Mouse (Mus musculus): ENCODE measurements around the gene Eya2. TPM values are rescaled to one million over a fixed set of nuclear protein-coding genes. Genes with fewer than 3 reads are reported as not detected.

Eya2 gene
- total and polyA plus RNA-seq, 3 experiments = not detected

DNA sequence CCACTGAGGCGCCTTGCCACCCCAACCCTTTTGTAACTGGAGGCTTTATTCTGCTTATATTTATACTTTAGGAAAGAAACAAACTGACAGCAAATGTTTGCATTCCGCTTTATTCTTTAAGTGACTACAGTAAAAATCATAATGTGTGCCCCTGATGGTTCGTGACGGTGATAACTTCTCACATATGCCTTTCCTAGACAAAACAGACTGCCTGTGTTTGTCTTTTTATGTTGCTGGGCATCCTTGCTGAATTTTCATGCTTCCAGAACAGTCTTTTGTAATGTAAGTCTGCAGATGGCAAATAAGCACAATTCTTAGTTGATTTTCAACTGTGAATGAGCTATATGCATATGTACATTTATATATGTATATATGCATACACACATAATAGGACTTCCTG lies 61.7 kb downstream of the Eya2 start:
- TF ChIP-seq POLR2AphosphoS5 (IDR thresholded peaks at IDR 0.05; ENCODE audit: insufficient replicate concordance, low read depth, low read length) (no peak), GATA2 (IDR thresholded peaks at IDR 0.05; ENCODE audit: borderline replicate concordance, low read depth, low read length) (no peak), GATA1 (IDR thresholded peaks at IDR 0.05; ENCODE audit: borderline replicate concordance, low read length) (no peak), TAL1 (conservative IDR thresholded peaks at IDR 0.05; ENCODE audit: low read depth, low read length) (no peak), CTCF (IDR thresholded peaks at IDR 0.05; ENCODE audit: low read depth, low read length) (no peak)
- no peaks in the 10 kb centered on the region for H3K9me3 ChIP-seq (replicated peaks)
- no peak for DNase-seq (ENCODE audit: low spot score)
- no peaks in the 10 kb centered on the region for H3K4me1 ChIP-seq (ENCODE audit: insufficient read depth, low read depth, low read length)
- no peak for ATAC-seq (ENCODE audit: extremely low read depth, insufficient number of reproducible peaks, low FRiP score, poor library complexity, severe bottlenecking)
- no peak overlapping the region for H3K4me3 ChIP-seq (ENCODE audit: low read depth, low read length)
- no peaks in the 10 kb centered on the region for H3K36me3 ChIP-seq (replicated peaks)
- H3K27me3 ChIP-seq (ENCODE audit: insufficient read depth, low read length) = no peaks in the 10 kb centered on the region

DNA sequence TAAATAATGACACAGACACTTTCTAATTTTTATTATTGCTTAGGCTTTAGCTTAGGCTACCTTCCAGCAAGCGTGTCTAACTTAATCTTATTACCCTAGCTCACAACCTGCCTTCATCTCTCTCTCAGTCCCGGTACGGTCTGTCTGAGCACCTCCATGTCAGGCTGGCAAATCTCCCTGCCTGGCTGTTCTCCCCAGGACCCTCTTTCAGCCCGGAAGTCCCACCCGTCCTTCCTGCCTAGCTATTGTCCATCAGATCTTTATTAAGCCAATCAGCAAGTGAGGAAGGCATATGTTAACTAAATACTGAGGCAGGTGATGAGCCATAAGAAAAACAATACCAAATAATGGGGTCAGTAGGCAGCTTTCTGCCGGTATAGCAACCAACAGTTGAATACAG lies 62.1 kb downstream of the Eya2 start:
- Histone ChIP-seq H3K36me3 (replicated peaks) (no peaks in the 10 kb centered on the region), H3K4me1 (ENCODE audit: insufficient read depth, low read depth, low read length) (no peaks in the 10 kb centered on the region), H3K9me3 (replicated peaks) (no peaks in the 10 kb centered on the region), H3K4me3 (ENCODE audit: low read depth, low read length) (no peak overlapping the region), H3K27me3 (ENCODE audit: insufficient read depth, low read length) (no peaks in the 10 kb centered on the region)
- DNase-seq (ENCODE audit: low spot score) = no peak
- no peak for ATAC-seq (ENCODE audit: extremely low read depth, insufficient number of reproducible peaks, low FRiP score, poor library complexity, severe bottlenecking)
- TF ChIP-seq TAL1 (conservative IDR thresholded peaks at IDR 0.05; ENCODE audit: low read depth, low read length) = no peak
- TF ChIP-seq CTCF (IDR thresholded peaks at IDR 0.05; ENCODE audit: low read depth, low read length) = no peak
- no peak for TF ChIP-seq POLR2AphosphoS5 (IDR thresholded peaks at IDR 0.05; ENCODE audit: insufficient replicate concordance, low read depth, low read length)
- TF ChIP-seq GATA2 (IDR thresholded peaks at IDR 0.05; ENCODE audit: borderline replicate concordance, low read depth, low read length) = no peak
- no peak for TF ChIP-seq GATA1 (IDR thresholded peaks at IDR 0.05; ENCODE audit: borderline replicate concordance, low read length)

DNA sequence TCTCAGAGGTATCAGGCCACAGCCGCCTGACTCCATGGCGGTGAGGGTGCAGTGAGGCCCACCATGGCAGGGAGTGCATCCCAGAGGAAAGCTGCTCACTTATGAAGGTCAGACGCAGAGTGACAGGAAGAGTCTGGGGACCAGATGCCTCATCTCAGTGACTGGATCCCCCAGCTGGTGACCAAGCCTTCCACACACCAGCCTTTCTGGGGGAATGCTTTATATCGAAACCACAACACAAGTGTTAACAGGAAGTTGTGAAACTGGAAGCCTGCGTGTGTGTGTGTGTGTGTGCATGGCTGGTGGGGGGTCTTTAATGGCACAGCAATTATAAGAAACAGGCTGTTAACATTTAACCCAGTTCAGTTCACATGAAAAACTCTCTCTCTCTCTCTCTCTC lies 64.7 kb downstream of the Eya2 start:
- no peak for ATAC-seq (ENCODE audit: extremely low read depth, insufficient number of reproducible peaks, low FRiP score, poor library complexity, severe bottlenecking)

GRCm38 (mm10) chr2:165663266-165663665 lies 68.4 kb downstream of the Eya2 start:
- H3K36me3 ChIP-seq (replicated peaks) = no peaks in the 10 kb centered on the region
- no peaks in the 10 kb centered on the region for H3K4me1 ChIP-seq (ENCODE audit: insufficient read depth, low read depth, low read length)
- no peak for TF ChIP-seq POLR2AphosphoS5 (IDR thresholded peaks at IDR 0.05; ENCODE audit: insufficient replicate concordance, low read depth, low read length)
- TF ChIP-seq GATA2 (IDR thresholded peaks at IDR 0.05; ENCODE audit: borderline replicate concordance, low read depth, low read length) = no peak
- no peak for TF ChIP-seq CTCF (IDR thresholded peaks at IDR 0.05; ENCODE audit: low read depth, low read length)
- no peak for DNase-seq (ENCODE audit: low spot score)
- no peaks in the 10 kb centered on the region for H3K27me3 ChIP-seq (ENCODE audit: insufficient read depth, low read length)
- no peak for ATAC-seq (ENCODE audit: extremely low read depth, insufficient number of reproducible peaks, low FRiP score, poor library complexity, severe bottlenecking)
- no peak overlapping the region for H3K4me3 ChIP-seq (ENCODE audit: low read depth, low read length)
- no peaks in the 10 kb centered on the region for H3K9me3 ChIP-seq (replicated peaks)

More for the DNA sequence above, 64.7 kb downstream of the Eya2 start:
- no peak for DNase-seq (ENCODE audit: low spot score)
- Histone ChIP-seq H3K36me3 (replicated peaks) (no peaks in the 10 kb centered on the region), H3K9me3 (replicated peaks) (no peaks in the 10 kb centered on the region), H3K27me3 (ENCODE audit: insufficient read depth, low read length) (no peaks in the 10 kb centered on the region), H3K4me1 (ENCODE audit: insufficient read depth, low read depth, low read length) (no peaks in the 10 kb centered on the region), H3K4me3 (ENCODE audit: low read depth, low read length) (no peak overlapping the region)
- TF ChIP-seq GATA2 (IDR thresholded peaks at IDR 0.05; ENCODE audit: borderline replicate concordance, low read depth, low read length) (no peak), POLR2AphosphoS5 (IDR thresholded peaks at IDR 0.05; ENCODE audit: insufficient replicate concordance, low read depth, low read length) (no peak), CTCF (IDR thresholded peaks at IDR 0.05; ENCODE audit: low read depth, low read length) (no peak), TAL1 (conservative IDR thresholded peaks at IDR 0.05; ENCODE audit: low read depth, low read length) (no peak), GATA1 (IDR thresholded peaks at IDR 0.05; ENCODE audit: borderline replicate concordance, low read length) (no peak)

DNA sequence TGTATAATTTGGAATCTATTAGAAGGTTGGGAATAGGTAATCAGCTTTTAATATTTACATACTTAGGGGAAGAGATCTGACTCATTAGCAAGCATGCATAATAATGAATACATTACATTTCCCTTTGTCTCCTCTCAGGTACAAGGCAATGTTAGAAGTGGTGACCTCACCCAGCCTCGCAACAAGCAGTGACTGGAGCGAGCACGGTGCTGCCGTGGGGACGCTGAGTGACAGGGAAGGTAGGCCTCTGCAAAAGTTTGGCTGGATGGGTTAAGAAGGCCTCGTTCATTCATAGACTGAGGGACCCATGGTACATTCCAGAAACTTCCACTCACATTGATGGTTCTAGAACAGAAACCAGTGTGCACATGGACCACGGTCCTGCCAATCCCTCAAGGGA lies 69.8 kb downstream of the Eya2 start:
- H3K36me3 ChIP-seq (replicated peaks) = no peaks in the 10 kb centered on the region
- ATAC-seq (ENCODE audit: extremely low read depth, insufficient number of reproducible peaks, low FRiP score, poor library complexity, severe bottlenecking) (no peak), DNase-seq (ENCODE audit: low spot score) (no peak)
- TF ChIP-seq GATA1 (IDR thresholded peaks at IDR 0.05; ENCODE audit: borderline replicate concordance, low read length) (no peak), CTCF (IDR thresholded peaks at IDR 0.05; ENCODE audit: low read depth, low read length) (no peak), GATA2 (IDR thresholded peaks at IDR 0.05; ENCODE audit: borderline replicate concordance, low read depth, low read length) (no peak), POLR2AphosphoS5 (IDR thresholded peaks at IDR 0.05; ENCODE audit: insufficient replicate concordance, low read depth, low read length) (no peak), TAL1 (conservative IDR thresholded peaks at IDR 0.05; ENCODE audit: low read depth, low read length) (no peak)
- no peaks in the 10 kb centered on the region for H3K27me3 ChIP-seq (ENCODE audit: insufficient read depth, low read length)
- H3K4me1 ChIP-seq (ENCODE audit: insufficient read depth, low read depth, low read length) = no peaks in the 10 kb centered on the region
- H3K9me3 ChIP-seq (replicated peaks) = no peaks in the 10 kb centered on the region
- H3K4me3 ChIP-seq (ENCODE audit: low read depth, low read length) = no peak overlapping the region

GRCm38 (mm10) chr2:165665176-165665575 lies 70.3 kb downstream of the Eya2 start:
- no peak for ATAC-seq (ENCODE audit: extremely low read depth, insufficient number of reproducible peaks, low FRiP score, poor library complexity, severe bottlenecking)
- H3K9me3 ChIP-seq (replicated peaks) = no peaks in the 10 kb centered on the region
- no peaks in the 10 kb centered on the region for H3K4me1 ChIP-seq (ENCODE audit: insufficient read depth, low read depth, low read length)
- no peaks in the 10 kb centered on the region for H3K27me3 ChIP-seq (ENCODE audit: insufficient read depth, low read length)
- DNase-seq (ENCODE audit: low spot score) = no peak
- H3K4me3 ChIP-seq (ENCODE audit: low read depth, low read length) = no peak overlapping the region
- H3K36me3 ChIP-seq (replicated peaks) = no peaks in the 10 kb centered on the region
- TF ChIP-seq GATA2 (IDR thresholded peaks at IDR 0.05; ENCODE audit: borderline replicate concordance, low read depth, low read length) (no peak), GATA1 (IDR thresholded peaks at IDR 0.05; ENCODE audit: borderline replicate concordance, low read length) (no peak), TAL1 (conservative IDR thresholded peaks at IDR 0.05; ENCODE audit: low read depth, low read length) (no peak), CTCF (IDR thresholded peaks at IDR 0.05; ENCODE audit: low read depth, low read length) (no peak)

DNA sequence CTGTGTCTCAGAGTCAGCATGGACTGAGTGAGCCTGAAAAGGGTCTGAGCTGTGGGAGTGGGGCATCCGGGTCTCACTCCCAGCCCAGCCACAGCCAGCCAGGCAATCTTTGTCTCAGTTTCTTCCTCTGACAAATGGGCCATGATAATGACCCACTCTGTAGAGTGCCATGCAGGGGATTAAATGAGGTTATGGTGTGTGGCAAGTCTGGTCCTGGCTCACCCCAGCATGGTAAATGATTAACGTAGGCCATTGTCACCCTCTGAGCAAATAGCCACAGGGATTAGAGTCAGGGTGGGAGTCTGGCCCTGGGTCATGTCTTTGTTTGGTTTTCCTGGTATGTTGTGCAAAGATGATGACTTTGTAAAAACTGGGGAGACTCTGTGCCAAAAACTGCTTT lies 72.3 kb downstream of the Eya2 start:
- Histone ChIP-seq H3K27me3 (ENCODE audit: insufficient read depth, low read length) (no peaks in the 10 kb centered on the region), H3K4me3 (ENCODE audit: low read depth, low read length) (no peak overlapping the region), H3K36me3 (replicated peaks) (no peaks in the 10 kb centered on the region), H3K9me3 (replicated peaks) (no peaks in the 10 kb centered on the region), H3K4me1 (ENCODE audit: insufficient read depth, low read depth, low read length) (no peaks in the 10 kb centered on the region)
- ATAC-seq (ENCODE audit: extremely low read depth, insufficient number of reproducible peaks, low FRiP score, poor library complexity, severe bottlenecking) (no peak), DNase-seq (ENCODE audit: low spot score) (no peak)
- TF ChIP-seq POLR2AphosphoS5 (IDR thresholded peaks at IDR 0.05; ENCODE audit: insufficient replicate concordance, low read depth, low read length) = no peak
- no peak for TF ChIP-seq CTCF (IDR thresholded peaks at IDR 0.05; ENCODE audit: low read depth, low read length)
- TF ChIP-seq GATA1 (IDR thresholded peaks at IDR 0.05; ENCODE audit: borderline replicate concordance, low read length) = no peak
- TF ChIP-seq TAL1 (conservative IDR thresholded peaks at IDR 0.05; ENCODE audit: low read depth, low read length) = no peak
- no peak for TF ChIP-seq GATA2 (IDR thresholded peaks at IDR 0.05; ENCODE audit: borderline replicate concordance, low read depth, low read length)

All from G1E (cell line).